Mouse (Mus musculus) urinary bladder, postnatal 14 days (tissue): Measurements from ENCODE around the gene Ptprj.
A peak's percentile ranks its signal among the peaks of the same experiment; 100 is the strongest.
"Not testable (repeated sequence)": the region's sequence is repeated elsewhere in the genome, so short reads cannot be mapped to it uniquely, and the experiment has no call there.

ENCODE experiments used
- DNase-seq: peaks from one replicate; pipeline ENCODE4 v3.0.0; 2021; ENCODE audit warnings: low spot score

Gene Ptprj

DNA sequence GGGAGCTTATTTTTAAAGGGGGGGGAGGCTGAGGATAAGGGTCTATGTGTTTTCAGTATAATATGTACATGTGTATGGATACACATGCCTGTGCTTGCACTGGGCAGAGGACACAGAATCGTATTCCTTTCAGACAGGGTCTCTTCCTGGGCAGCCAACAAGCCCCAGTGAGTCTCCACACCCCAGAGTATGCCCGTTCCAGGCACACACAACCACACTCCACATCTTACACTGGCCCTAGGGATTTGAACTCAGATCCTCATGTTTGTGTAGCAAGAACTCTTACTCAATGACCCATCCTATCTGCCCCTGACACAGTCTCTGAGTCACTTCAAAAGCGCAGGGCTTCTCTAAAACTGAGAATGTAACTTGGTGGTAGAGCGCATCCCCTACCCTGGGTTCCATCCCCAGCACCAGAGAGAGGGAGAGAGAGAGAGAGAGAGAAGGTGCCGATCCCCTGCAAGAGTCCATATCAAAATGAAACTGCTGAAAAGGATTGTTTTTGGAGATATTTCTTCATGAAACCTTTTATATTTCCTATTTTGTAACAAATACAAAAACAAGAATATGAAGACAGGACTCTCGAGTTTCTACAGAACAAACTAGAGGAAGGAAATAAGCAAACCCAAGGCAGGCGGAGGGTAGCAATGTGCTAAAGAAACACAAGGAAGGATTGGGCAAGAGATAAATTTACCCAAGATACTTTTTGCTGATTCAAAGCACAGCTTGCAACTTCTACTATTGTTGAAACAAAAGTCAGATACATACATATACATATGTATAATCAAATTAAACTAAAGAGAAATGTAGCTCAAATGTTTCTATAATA, 2.8 kb downstream of the Ptprj start:
- DNase-seq = no peak

- no peak for DNase-seq
Measured at GRCm38 (mm10) chr2:90576936-90577335, 3.5 kb downstream of the Ptprj start.

DNA sequence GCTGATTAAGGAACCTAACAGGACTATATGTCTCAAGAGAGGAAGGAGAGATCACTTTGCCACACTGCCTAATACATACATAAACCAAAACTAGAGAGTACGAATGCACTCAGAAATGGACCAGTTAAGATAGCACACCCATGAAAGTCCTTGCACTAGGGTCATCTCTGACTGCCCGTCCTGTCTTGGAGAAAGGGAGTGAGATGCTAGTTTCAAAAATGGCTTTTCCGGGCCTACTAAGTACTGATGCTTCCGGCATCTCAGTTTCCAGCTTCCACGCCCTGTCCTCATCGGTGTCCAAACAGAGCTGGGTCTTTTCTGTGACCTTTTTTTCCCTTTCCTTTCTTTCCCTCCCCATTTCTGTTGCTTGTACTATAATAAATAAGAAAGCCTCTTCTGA, 4.0 kb downstream of the Ptprj start:
- DNase-seq = no peak

- no peak for DNase-seq
Measured at GRCm38 (mm10) chr2:90575713-90576112, 4.7 kb downstream of the Ptprj start.

GRCm38 (mm10) chr2:90575116-90575515, 5.3 kb downstream of the Ptprj start:
- DNase-seq = no peak

- no peak for DNase-seq
Measured at GRCm38 (mm10) chr2:90574536-90574935, 5.9 kb downstream of the Ptprj start.

- DNase-seq = no peak
Measured at GRCm38 (mm10) chr2:90573640-90574526, 6.6 kb downstream of the Ptprj start.

DNA sequence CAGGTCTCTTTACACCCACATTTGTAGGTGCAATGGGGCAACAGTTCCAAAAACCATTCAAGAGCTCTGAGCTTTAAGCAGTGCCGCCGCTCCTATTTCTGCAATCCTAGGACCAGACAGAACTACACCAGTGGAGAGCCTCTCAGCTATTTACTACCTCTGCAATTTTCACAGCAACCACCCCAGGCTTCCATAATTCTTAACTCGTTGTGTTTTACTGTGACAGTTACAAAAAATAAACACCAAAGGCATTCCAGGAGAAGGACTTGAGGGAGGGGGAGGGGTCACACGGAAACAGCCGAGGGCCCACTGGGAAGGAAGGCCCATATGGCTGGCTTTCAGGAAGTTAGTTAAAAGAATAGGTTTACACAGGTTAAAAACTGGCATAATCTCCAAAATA, 8.3 kb downstream of the Ptprj start:
- no peak for DNase-seq

DNA sequence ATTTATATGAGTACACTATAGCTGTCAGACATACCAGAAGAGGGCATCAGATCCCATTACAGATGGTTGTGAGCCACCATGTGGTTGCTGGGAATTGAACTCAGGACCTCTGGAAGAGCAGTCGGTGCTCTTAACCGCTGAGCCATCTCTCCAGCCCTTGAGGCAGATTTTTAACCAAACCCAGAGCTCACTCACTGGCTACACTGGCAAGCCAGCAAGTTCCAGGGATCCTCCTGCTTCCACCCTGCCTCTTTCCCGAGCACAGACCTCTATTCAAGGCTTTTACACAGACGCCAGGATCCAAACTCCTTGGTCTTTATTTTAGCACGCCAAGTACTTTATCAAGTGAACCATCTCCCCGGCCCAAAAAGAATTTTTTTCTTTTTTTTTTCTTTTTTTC, 9.0 kb downstream of the Ptprj start:
- DNase-seq = not testable (repeated sequence)

GRCm38 (mm10) chr2:90570871-90571270, 9.6 kb downstream of the Ptprj start:
- DNase-seq = no peak

- DNase-seq = no peak
Measured at GRCm38 (mm10) chr2:90570216-90570615, 10.2 kb downstream of the Ptprj start.

GRCm38 (mm10) chr2:90568961-90569481, 11.4 kb downstream of the Ptprj start:
- no peak for DNase-seq

DNA sequence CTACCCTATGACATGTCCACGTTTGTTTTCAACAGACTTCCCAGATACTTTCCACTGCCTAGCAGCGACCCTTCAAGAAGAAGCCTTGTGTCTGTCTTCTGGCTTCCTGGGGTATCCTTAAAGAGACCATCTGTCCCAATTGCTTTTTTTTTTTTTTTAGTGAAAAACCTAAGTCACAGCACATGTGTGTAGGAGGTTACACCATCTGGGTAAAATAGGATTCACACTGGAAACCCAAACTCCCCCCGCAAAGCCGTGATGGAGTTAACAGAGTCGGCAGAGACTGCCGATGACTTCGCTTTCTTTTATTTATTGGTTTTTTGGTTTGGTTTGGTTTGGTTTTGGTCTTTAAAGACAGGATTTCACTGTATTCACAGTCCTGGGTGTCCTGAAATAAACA, 12.4 kb downstream of the Ptprj start:
- DNase-seq = no peak

DNA sequence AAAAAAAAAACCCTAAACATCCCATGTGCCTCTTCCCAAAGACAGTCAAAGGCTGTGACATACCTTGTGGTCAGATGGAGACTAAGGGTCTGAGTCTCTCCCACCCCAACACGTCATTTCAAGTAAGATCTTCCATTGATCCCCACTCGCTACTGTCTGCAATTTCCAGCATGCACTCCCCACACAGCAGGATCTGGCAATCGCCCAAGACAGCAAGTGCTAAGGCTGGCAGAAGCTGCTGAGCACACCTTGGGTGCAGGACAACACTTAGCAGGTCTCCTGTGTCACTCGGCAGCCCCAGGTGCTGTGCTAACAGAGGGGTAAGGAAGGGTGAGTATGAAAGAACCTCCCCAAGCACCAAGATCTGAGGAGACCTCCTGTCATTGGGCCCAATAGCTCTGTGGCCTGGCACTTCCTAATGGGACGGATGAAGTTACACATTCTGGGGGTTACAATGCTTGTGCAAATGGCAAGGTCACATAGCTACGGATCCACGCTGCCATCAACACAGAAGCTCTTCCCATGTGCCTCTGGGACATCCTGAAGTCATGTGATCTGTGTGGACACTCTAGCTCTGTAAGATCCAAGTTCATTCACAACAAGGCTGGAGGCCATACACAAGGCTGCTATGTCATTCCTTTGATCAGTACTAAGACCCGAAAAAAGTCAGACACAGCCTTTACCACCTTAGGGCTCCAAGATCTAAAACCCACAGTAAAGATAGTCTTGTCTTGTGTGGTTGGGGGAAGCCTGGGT, 13.5 kb downstream of the Ptprj start:
- DNase-seq = peak; percentile 30

DNA sequence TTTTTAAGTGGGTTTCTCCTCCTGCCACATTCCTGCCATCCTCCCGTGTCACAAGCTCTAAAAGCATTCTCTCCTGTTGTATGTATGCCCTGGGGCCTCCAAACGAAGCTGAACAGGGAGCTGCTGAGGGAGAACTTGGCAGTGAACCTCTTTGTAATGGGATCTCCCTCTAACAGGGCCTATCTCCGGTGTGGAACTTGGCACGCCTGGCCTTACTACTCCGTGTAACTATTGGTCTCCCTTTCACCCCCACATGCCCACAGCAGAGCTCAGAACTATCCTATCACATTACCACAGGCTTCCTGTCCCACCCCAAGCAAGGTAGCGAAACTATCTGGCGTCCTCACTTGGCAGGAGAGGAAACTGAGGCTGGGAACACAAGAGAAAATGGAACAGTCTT, 14.4 kb downstream of the Ptprj start:
- DNase-seq = peak; percentile 16

- no peak for DNase-seq
Measured at GRCm38 (mm10) chr2:90565192-90565929, 15.1 kb downstream of the Ptprj start.

DNA sequence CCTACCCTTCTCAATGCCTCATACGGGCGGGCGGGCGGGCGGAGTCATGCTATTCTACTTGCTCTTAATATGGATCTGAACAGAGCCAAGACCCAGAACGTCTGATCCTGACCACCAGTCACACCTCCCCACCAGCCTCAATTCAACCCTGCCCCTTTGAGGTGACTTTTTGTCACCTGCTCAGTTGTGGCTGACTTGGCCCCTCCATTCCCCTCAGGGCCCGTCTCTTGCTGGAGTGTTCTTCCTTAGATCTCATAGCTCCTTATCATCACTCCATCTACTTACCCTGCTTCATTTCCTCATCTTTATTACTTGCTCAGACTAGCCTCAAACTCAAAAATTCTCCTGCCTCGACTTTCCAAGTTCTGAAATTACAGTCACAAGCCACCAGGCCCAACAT, 15.9 kb downstream of the Ptprj start:
- no peak for DNase-seq

GRCm38 (mm10) chr2:90563171-90563570, 17.3 kb downstream of the Ptprj start:
- DNase-seq = no peak

- no peak for DNase-seq
Measured at GRCm38 (mm10) chr2:90562126-90562670, 18.2 kb downstream of the Ptprj start.

- DNase-seq = no peak
Measured at GRCm38 (mm10) chr2:90560197-90560843, 20.1 kb downstream of the Ptprj start.
